Mouse (Mus musculus): ENCODE measurements around the gene Calr4. TPM values are rescaled to one million over a fixed set of nuclear protein-coding genes. Genes with fewer than 3 reads are reported as not detected.

Calr4 gene
- total RNA-seq (2012; rRNA removed) (not detected in 2 replicates), polyA plus RNA-seq (2012; ENCODE audit: insufficient read depth in 1 of 2, insufficient read length in 2 of 2, low read depth in 1 of 2, low replicate concordance in 2 of 2, missing spikeins in 1 of 2) (under 1 TPM in 1 of 2 experiments, not detected in 1; 0.04 TPM)

DNA sequence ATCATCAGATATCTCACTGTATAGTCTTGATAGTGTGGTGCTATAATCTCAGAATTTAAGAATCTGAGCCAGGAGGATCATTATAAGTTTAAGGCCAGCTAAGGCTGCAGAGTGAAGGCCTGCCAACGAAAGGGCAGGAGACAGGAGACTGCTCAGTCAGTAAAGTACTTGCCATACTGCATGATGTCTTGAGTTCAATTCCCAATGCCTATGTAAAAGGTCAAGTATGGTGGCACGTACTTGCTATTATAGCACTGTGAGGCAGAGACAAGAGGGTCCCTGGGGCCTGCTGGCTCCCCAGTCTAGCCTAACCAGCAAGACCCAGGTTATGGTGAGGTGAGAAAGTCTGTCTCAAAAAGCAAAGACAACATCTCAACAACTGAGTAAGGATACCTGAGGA lies at the start of gene Calr4:
Calr4 (plus strand) TSS at position 301 of the 400 bp plus-strand sequence.
- Histone ChIP-seq H3K9ac (ENCODE audit: control insufficient read depth, low read depth, low read length, poor library complexity, severe bottlenecking) (no peak within 1 kb of the TSS), H3K27ac (ENCODE audit: control insufficient read depth, low read depth, low read length) (no peak within 1 kb of the TSS), H3K27me3 (ENCODE audit: control insufficient read depth in 1 of 2, insufficient read depth in 2 of 2, low read length in 2 of 2) (peaks cover 1 to 2% of the 10 kb centered on the region in 2 experiments; a peak in 1 of 4 replicates), H3K4me1 (ENCODE audit: control insufficient read depth in 1 of 2, insufficient read depth in 2 of 2, low read length in 2 of 2) (peaks cover 2 to 11% of the 10 kb centered on the region in 2 experiments; a peak in 3 of 4 replicates), H3K9me3 (replicated peaks; ENCODE audit: insufficient read depth, low read length) (no peaks in the 10 kb centered on the region), H3K4me3 (ENCODE audit: control insufficient read depth in 1 of 2, insufficient read depth in 1 of 2, low read depth in 2 of 2, low read length in 2 of 2) (no peak within 1 kb of the TSS), H3K79me2 (ENCODE audit: control insufficient read depth, insufficient read depth, low read length, poor library complexity) (no peaks in the 10 kb centered on the region), H3K36me3 (ENCODE audit: control insufficient read depth in 1 of 2, insufficient read depth in 2 of 2, low read length in 2 of 2) (peaks cover 0 to 7% of the 10 kb centered on the region in 2 experiments; a peak in 2 of 4 replicates)
- no peak for DNase-seq (ENCODE audit: low read depth, low spot score)
- TF ChIP-seq SMC3 (IDR thresholded peaks at IDR 0.05; ENCODE audit: low read depth, low read length) (no peak), POLR2AphosphoS2 (IDR thresholded peaks at IDR 0.05; ENCODE audit: low read length) (no peak), MAFK (IDR thresholded peaks at IDR 0.05; ENCODE audit: borderline replicate concordance, low read depth, low read length) (no peak), NELFE (IDR thresholded peaks at IDR 0.05; ENCODE audit: low read depth, low read length) (no peak), POLR2A (IDR thresholded peaks at IDR 0.05; ENCODE audit: control insufficient read depth in 1 of 2, insufficient read depth in 1 of 2, low read depth in 1 of 2, low read length in 2 of 2, poor library complexity in 1 of 2) (no peak), ELF1 (IDR thresholded peaks at IDR 0.05; ENCODE audit: low read depth, low read length) (no peak)

DNA sequence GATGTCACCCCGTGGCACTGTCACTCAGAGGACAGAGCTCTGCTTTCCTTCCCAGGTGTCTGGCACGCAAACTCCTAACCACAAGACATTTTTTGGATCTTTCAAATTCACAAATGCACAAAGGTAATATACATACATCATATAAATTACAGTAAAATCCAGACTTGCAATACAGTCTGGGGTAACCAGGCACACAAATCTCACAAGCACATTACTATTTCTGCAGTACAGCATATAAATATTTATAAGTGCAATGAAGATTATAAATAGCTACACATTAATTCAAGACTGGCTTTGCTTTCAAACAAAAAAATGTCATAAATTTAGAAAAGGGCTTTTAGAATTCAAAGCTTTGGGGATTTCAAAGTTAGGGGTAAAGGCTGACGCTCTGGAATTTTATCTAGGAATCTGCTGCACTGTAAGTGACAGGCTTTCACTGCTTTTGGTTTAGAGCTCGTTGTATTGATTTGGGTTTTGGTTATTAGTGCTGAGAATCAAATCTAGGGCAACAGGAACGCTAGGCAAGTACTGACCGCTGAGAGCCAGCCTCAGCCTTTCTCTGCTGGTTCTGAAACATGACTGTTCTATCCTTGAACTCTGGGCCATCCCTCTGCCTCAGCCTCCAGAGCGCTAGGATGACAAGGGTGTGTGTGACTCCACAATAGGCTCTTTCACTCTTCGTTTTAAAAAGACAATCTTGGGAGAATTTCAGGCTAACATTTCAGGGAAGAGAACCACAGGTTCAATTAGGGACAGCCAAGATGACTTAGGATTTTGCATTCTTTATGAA lies 48.5 kb upstream of the Calr4 start:
- TF ChIP-seq GABPA (IDR thresholded peaks at IDR 0.05; ENCODE audit: low read depth, low read length) (no peak), MAFK (IDR thresholded peaks at IDR 0.05; ENCODE audit: borderline replicate concordance, low read depth, low read length) (no peak), TAL1 (IDR thresholded peaks at IDR 0.05; ENCODE audit: low read length) (no peak), HCFC1 (IDR thresholded peaks at IDR 0.05; ENCODE audit: low read depth, low read length) (no peak), USF2 (IDR thresholded peaks at IDR 0.05; ENCODE audit: borderline replicate concordance in 1 of 2, insufficient read depth in 1 of 2, low read depth in 1 of 2, low read length in 2 of 2) (no peak), MYB (IDR thresholded peaks at IDR 0.05; ENCODE audit: low read depth, low read length) (no peak), POLR2AphosphoS5 (IDR thresholded peaks at IDR 0.05; ENCODE audit: borderline replicate concordance, low read depth, low read length) (no peak), E2F4 (IDR thresholded peaks at IDR 0.05; ENCODE audit: borderline replicate concordance, low read depth, low read length) (no peak), RAD21 (IDR thresholded peaks at IDR 0.05; ENCODE audit: low read depth, low read length) (no peak), POLR2A (IDR thresholded peaks at IDR 0.05; ENCODE audit: control insufficient read depth in 1 of 2, insufficient read depth in 1 of 2, low read depth in 1 of 2, low read length in 2 of 2, poor library complexity in 1 of 2) (no peak), MAX (IDR thresholded peaks at IDR 0.05; ENCODE audit: low read length) (no peak), JUND (IDR thresholded peaks at IDR 0.05; ENCODE audit: low read depth, low read length) (no peak), TCF12 (IDR thresholded peaks at IDR 0.05; ENCODE audit: low read depth, low read length) (no peak), CHD1 (IDR thresholded peaks at IDR 0.05; ENCODE audit: low read depth, low read length) (no peak), SMC3 (IDR thresholded peaks at IDR 0.05; ENCODE audit: low read depth, low read length) (no peak), RCOR1 (IDR thresholded peaks at IDR 0.05; ENCODE audit: low read depth, low read length) (no peak), NELFE (IDR thresholded peaks at IDR 0.05; ENCODE audit: low read depth, low read length) (no peak), ZMIZ1 (IDR thresholded peaks at IDR 0.05; ENCODE audit: low read depth, low read length) (no peak), MEF2A (IDR thresholded peaks at IDR 0.05; ENCODE audit: extremely low read depth, insufficient replicate concordance, low read depth, low read length, poor library complexity, severe bottlenecking) (no peak), BHLHE40 (IDR thresholded peaks at IDR 0.05; ENCODE audit: borderline replicate concordance, low read depth, low read length) (no peak)
- no peak overlapping the region for H3K4me3 ChIP-seq (ENCODE audit: control insufficient read depth in 1 of 2, insufficient read depth in 1 of 2, low read depth in 2 of 2, low read length in 2 of 2)
- no peaks in the 10 kb centered on the region for H3K79me2 ChIP-seq (ENCODE audit: control insufficient read depth, insufficient read depth, low read length, poor library complexity)
- H3K4me1 ChIP-seq (ENCODE audit: control insufficient read depth in 1 of 2, insufficient read depth in 2 of 2, low read length in 2 of 2) = no peaks in the 10 kb centered on the region
- no peaks in the 10 kb centered on the region for H3K27me3 ChIP-seq (ENCODE audit: control insufficient read depth in 1 of 2, insufficient read depth in 2 of 2, low read length in 2 of 2)
- no peaks in the 10 kb centered on the region for H3K9me3 ChIP-seq (replicated peaks; ENCODE audit: insufficient read depth, low read length)
- H3K36me3 ChIP-seq (ENCODE audit: control insufficient read depth in 1 of 2, insufficient read depth in 2 of 2, low read length in 2 of 2) = no peaks in the 10 kb centered on the region
- no peak for DNase-seq (ENCODE audit: low read depth, low spot score)
- no peak overlapping the region for H3K9ac ChIP-seq (ENCODE audit: control insufficient read depth, low read depth, low read length, poor library complexity, severe bottlenecking)
- H3K27ac ChIP-seq (ENCODE audit: control insufficient read depth, low read depth, low read length) = no peak overlapping the region

Data from MEL (cell line).